Comparison of ENCODE assay signal across 8 mouse cellular contexts in the genomic region with DNA sequence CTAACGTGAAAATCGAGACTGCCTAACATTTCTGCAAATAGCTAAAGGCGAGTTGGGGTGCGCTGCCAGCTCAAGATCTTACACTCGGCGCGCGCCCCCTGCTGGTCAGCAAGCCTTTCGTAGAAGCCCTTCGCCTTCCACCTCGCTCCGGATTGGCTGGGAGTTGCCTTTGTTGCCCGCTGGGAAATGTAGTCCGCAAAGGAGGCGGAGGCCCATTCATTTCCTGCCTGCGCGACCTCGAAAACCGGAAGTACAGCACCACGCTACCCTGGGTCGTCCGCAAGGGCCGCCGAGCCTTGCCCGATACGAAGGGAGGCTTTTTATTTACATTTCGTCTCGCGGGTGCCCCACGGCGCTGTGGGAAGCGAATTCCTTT. TPM values are rescaled to one million over a fixed set of nuclear protein-coding genes. Genes with fewer than 3 reads are reported as not detected.
DNase-seq lines count a peak whose midpoint lies in the region; ATAC-seq and TF ChIP-seq lines count a peak whose summit lies in the region.

No protein-coding gene starts in this region.

- peak; percentile 81 for TF ChIP-seq POLR2A in testis, adult 2 months (IDR thresholded peaks at IDR 0.05; ENCODE audit: control insufficient read depth, low read depth, low read length)

- peaks cover 53% of the 10 kb centered on the region for H3K4me1 ChIP-seq in E14TG2a.4 (replicated peaks; ENCODE audit: low read depth, low read length)
- peaks cover 43% of the 10 kb centered on the region for H3K4me1 ChIP-seq in forebrain, embryonic 12.5 days
- H3K4me1 ChIP-seq in heart, postnatal 0 days (ENCODE audit: control insufficient read depth, insufficient read depth) = peaks cover 27% of the 10 kb centered on the region
- H3K4me1 ChIP-seq in liver, embryonic 16.5 days (ENCODE audit: control insufficient read depth, low read depth, low read length) = peaks cover 37% of the 10 kb centered on the region
- H3K4me1 ChIP-seq in neural tube, embryonic 13.5 days (replicated peaks) = peaks cover 55% of the 10 kb centered on the region
- peaks cover 16% of the 10 kb centered on the region for H3K4me1 ChIP-seq in testis, adult 2 months (ENCODE audit: control insufficient read depth, insufficient read depth, low read length)

- H3K27me3 ChIP-seq in E14TG2a.4 (ENCODE audit: insufficient read depth, low read length) = no peaks in the 10 kb centered on the region
- H3K27me3 ChIP-seq in forebrain, embryonic 12.5 days = no peaks in the 10 kb centered on the region
- no peaks in the 10 kb centered on the region for H3K27me3 ChIP-seq in heart, postnatal 0 days (ENCODE audit: control insufficient read depth, insufficient read depth, low read length)
- H3K27me3 ChIP-seq in liver, embryonic 16.5 days (ENCODE audit: control insufficient read depth, insufficient read depth, low read depth, low read length) = no peaks in the 10 kb centered on the region
- H3K27me3 ChIP-seq in neural tube, embryonic 13.5 days = no peaks in the 10 kb centered on the region
- H3K27me3 ChIP-seq in testis, adult 2 months (ENCODE audit: control insufficient read depth, insufficient read depth, low read length) = no peaks in the 10 kb centered on the region

- H3K4me3 ChIP-seq in E14TG2a.4 (replicated peaks; ENCODE audit: low read length) = peak overlapping the region; percentile 92
- H3K4me3 ChIP-seq in forebrain, embryonic 12.5 days (replicated peaks) = peak overlapping the region; percentile 72
- peak overlapping the region; percentile 78 for H3K4me3 ChIP-seq in heart, postnatal 0 days (ENCODE audit: low read depth, low read length)
- peak overlapping the region; percentile 78 for H3K4me3 ChIP-seq in liver, embryonic 16.5 days (ENCODE audit: low read depth, low read length)
- H3K4me3 ChIP-seq in neural tube, embryonic 13.5 days = peak overlapping the region; percentile 67
- H3K4me3 ChIP-seq in testis, adult 2 months (ENCODE audit: control insufficient read depth, low read depth, low read length) = peak overlapping the region; percentile 95

- peak; percentile 94 for ATAC-seq in forebrain, embryonic 12.5 days (ENCODE audit: low FRiP score)
- peak; percentile 92 for ATAC-seq in heart, postnatal 0 days (ENCODE audit: insufficient read depth, low read depth)
- ATAC-seq in liver, embryonic 16.5 days (ENCODE audit: low read depth) = peak; percentile 89
- ATAC-seq in neural tube, embryonic 13.5 days (ENCODE audit: low read depth) = peak; percentile 94

- peaks cover 34% of the 10 kb centered on the region for H3K36me3 ChIP-seq in E14TG2a.4 (ENCODE audit: insufficient read depth, low read length)
- H3K36me3 ChIP-seq in forebrain, embryonic 12.5 days (replicated peaks) = peaks cover 30% of the 10 kb centered on the region
- peaks cover 24% of the 10 kb centered on the region for H3K36me3 ChIP-seq in heart, postnatal 0 days (replicated peaks; ENCODE audit: control insufficient read depth, insufficient read depth, low read length)
- peaks cover 13% of the 10 kb centered on the region for H3K36me3 ChIP-seq in liver, embryonic 16.5 days (ENCODE audit: control insufficient read depth, insufficient read depth)
- peaks cover 33% of the 10 kb centered on the region for H3K36me3 ChIP-seq in neural tube, embryonic 13.5 days
- no peaks in the 10 kb centered on the region for H3K36me3 ChIP-seq in testis, adult 2 months (ENCODE audit: control insufficient read depth, insufficient read depth, low read length)

- peak; percentile 76 for TF ChIP-seq CTCF in E14TG2a.4 (conservative IDR thresholded peaks at IDR 0.05; ENCODE audit: low read length)
- TF ChIP-seq CTCF in heart, postnatal 0 days (IDR thresholded peaks at IDR 0.05; ENCODE audit: low read depth) = peak; percentile 98
- peak; percentile 96 for TF ChIP-seq CTCF in testis, adult 2 months (IDR thresholded peaks at IDR 0.05; ENCODE audit: control insufficient read depth, insufficient read depth, insufficient replicate concordance, low read depth, low read length)

- peak; percentile 99 for DNase-seq in c-Kit-positive CD71-positive TER-119-positive erythroid progenitor cells, embryonic 14.5 days (ENCODE audit: low spot score)
- DNase-seq in heart, postnatal 0 days (ENCODE audit: low spot score) = peak; percentile 99
- peak; percentile 100 for DNase-seq in kidney, postnatal 4 days

- TF ChIP-seq EP300 in heart, postnatal 0 days (IDR thresholded peaks at IDR 0.05; ENCODE audit: low read depth) = no peak

- peak overlapping the region; percentile 41 for H3K9ac ChIP-seq in forebrain, embryonic 12.5 days
- peak overlapping the region; percentile 53 for H3K9ac ChIP-seq in heart, postnatal 0 days (replicated peaks; ENCODE audit: low read depth, low read length)
- H3K9ac ChIP-seq in liver, embryonic 16.5 days (ENCODE audit: low read depth, low read length) = peak overlapping the region; percentile 73
- peak overlapping the region; percentile 60 for H3K9ac ChIP-seq in neural tube, embryonic 13.5 days

- peak overlapping the region; percentile 60 for H3K4me2 ChIP-seq in forebrain, embryonic 12.5 days
- peak overlapping the region; percentile 78 for H3K4me2 ChIP-seq in heart, postnatal 0 days (ENCODE audit: low read depth, low read length)
- H3K4me2 ChIP-seq in liver, embryonic 16.5 days (ENCODE audit: low read depth, low read length) = peak overlapping the region; percentile 98
- peak overlapping the region; percentile 62 for H3K4me2 ChIP-seq in neural tube, embryonic 13.5 days

- H3K9me3 ChIP-seq in E14TG2a.4 (ENCODE audit: low read length) = no peaks in the 10 kb centered on the region
- H3K9me3 ChIP-seq in forebrain, embryonic 12.5 days = no peaks in the 10 kb centered on the region
- no peaks in the 10 kb centered on the region for H3K9me3 ChIP-seq in heart, postnatal 0 days (replicated peaks; ENCODE audit: control insufficient read depth, low read length)
- no peaks in the 10 kb centered on the region for H3K9me3 ChIP-seq in liver, embryonic 16.5 days (replicated peaks; ENCODE audit: control insufficient read depth, low read length)
- no peaks in the 10 kb centered on the region for H3K9me3 ChIP-seq in neural tube, embryonic 13.5 days

- under 1% methylated on average over 32 of the region's 32 CpGs for WGBS in forebrain, embryonic 12.5 days
- WGBS in heart, postnatal 0 days = under 1% methylated on average over 32 of the region's 32 CpGs
- WGBS in liver, embryonic 16.5 days (ENCODE audit: insufficient replicate concordance) = under 1% methylated on average over 32 of the region's 32 CpGs
- under 1% methylated on average over 32 of the region's 32 CpGs for WGBS in neural tube, embryonic 13.5 days

- peak overlapping the region; percentile 90 for H3K27ac ChIP-seq in forebrain, embryonic 12.5 days
- H3K27ac ChIP-seq in heart, postnatal 0 days (ENCODE audit: low read depth) = peak overlapping the region; percentile 97
- H3K27ac ChIP-seq in liver, embryonic 16.5 days (ENCODE audit: low read length) = peak overlapping the region; percentile 98
- H3K27ac ChIP-seq in neural tube, embryonic 13.5 days (replicated peaks) = peak overlapping the region; percentile 91
- H3K27ac ChIP-seq in testis, adult 2 months (ENCODE audit: control insufficient read depth, insufficient read depth, low read depth, low read length) = peak overlapping the region; percentile 95

RNA-seq across cellular contexts. Expression of a gene that starts 0.8 kb away (rescaled TPM):
- polyA plus RNA-seq in forebrain, embryonic 12.5 days (2016; fragmentation: Nextera tagmentation; extraction: Ambion mirVana) = 18.2 and 20.3 TPM in 2 replicates
- 82.1 and 84.3 TPM in 2 replicates for total RNA-seq in heart, postnatal 0 days (2014; rRNA removed; ENCODE audit: low replicate concordance)
- 29.5 and 37.1 TPM in 2 replicates for polyA plus RNA-seq in heart, postnatal 0 days (2015; fragmentation: Nextera tagmentation; extraction: Ambion mirVana)
- polyA plus RNA-seq in liver, embryonic 16.5 days (2015; fragmentation: Nextera tagmentation; extraction: Ambion mirVana) = 5.2 and 5.7 TPM in 2 replicates
- polyA plus RNA-seq in neural tube, embryonic 13.5 days (2015; fragmentation: Nextera tagmentation; extraction: Ambion mirVana) = 16.6 and 19.1 TPM in 2 replicates
- polyA plus RNA-seq in testis, adult 2 months (2012; rRNA removed) = 5.7 and 7.0 TPM in 2 replicates

RNA-seq across cellular contexts. Expression of a gene that starts 20.7 kb away (rescaled TPM):
- 1.5 and 1.7 TPM in 2 replicates for polyA plus RNA-seq in forebrain, embryonic 12.5 days (2016; fragmentation: Nextera tagmentation; extraction: Ambion mirVana)
- 12.3 and 13.8 TPM in 2 replicates for total RNA-seq in heart, postnatal 0 days (2014; rRNA removed; ENCODE audit: low replicate concordance)
- polyA plus RNA-seq in heart, postnatal 0 days (2015; fragmentation: Nextera tagmentation; extraction: Ambion mirVana) = 4.4 and 4.6 TPM in 2 replicates
- 3.4 and 4.2 TPM in 2 replicates for polyA plus RNA-seq in liver, embryonic 16.5 days (2015; fragmentation: Nextera tagmentation; extraction: Ambion mirVana)
- 1.5 and 1.7 TPM in 2 replicates for polyA plus RNA-seq in neural tube, embryonic 13.5 days (2015; fragmentation: Nextera tagmentation; extraction: Ambion mirVana)
- 3.4 and 3.7 TPM in 2 replicates for polyA plus RNA-seq in testis, adult 2 months (2012; rRNA removed)

RNA-seq across cellular contexts. Expression of a gene that starts 36.8 kb away (rescaled TPM):
- 28.6 and 28.8 TPM in 2 replicates for polyA plus RNA-seq in forebrain, embryonic 12.5 days (2016; fragmentation: Nextera tagmentation; extraction: Ambion mirVana)
- 76.8 and 78.5 TPM in 2 replicates for total RNA-seq in heart, postnatal 0 days (2014; rRNA removed; ENCODE audit: low replicate concordance)
- polyA plus RNA-seq in heart, postnatal 0 days (2015; fragmentation: Nextera tagmentation; extraction: Ambion mirVana) = 70.9 and 73.0 TPM in 2 replicates
- 35.9 and 37.6 TPM in 2 replicates for polyA plus RNA-seq in liver, embryonic 16.5 days (2015; fragmentation: Nextera tagmentation; extraction: Ambion mirVana)
- polyA plus RNA-seq in neural tube, embryonic 13.5 days (2015; fragmentation: Nextera tagmentation; extraction: Ambion mirVana) = 21.5 and 24.7 TPM in 2 replicates
- 21.9 and 22.3 TPM in 2 replicates for polyA plus RNA-seq in testis, adult 2 months (2012; rRNA removed)

RNA-seq across cellular contexts. Expression of a gene that starts 37.1 kb away (rescaled TPM):
- 43.4 and 48.6 TPM in 2 replicates for polyA plus RNA-seq in forebrain, embryonic 12.5 days (2016; fragmentation: Nextera tagmentation; extraction: Ambion mirVana)
- total RNA-seq in heart, postnatal 0 days (2014; rRNA removed; ENCODE audit: low replicate concordance) = 25.9 and 29.0 TPM in 2 replicates
- 12.6 and 13.3 TPM in 2 replicates for polyA plus RNA-seq in heart, postnatal 0 days (2015; fragmentation: Nextera tagmentation; extraction: Ambion mirVana)
- 19.9 and 23.5 TPM in 2 replicates for polyA plus RNA-seq in liver, embryonic 16.5 days (2015; fragmentation: Nextera tagmentation; extraction: Ambion mirVana)
- polyA plus RNA-seq in neural tube, embryonic 13.5 days (2015; fragmentation: Nextera tagmentation; extraction: Ambion mirVana) = 25.7 and 26.3 TPM in 2 replicates
- 12.8 and 15.0 TPM in 2 replicates for polyA plus RNA-seq in testis, adult 2 months (2012; rRNA removed)

RNA-seq across cellular contexts. Expression of a gene that starts 44.2 kb away (rescaled TPM):
- not detected in 2 replicates for polyA plus RNA-seq in forebrain, embryonic 12.5 days (2016; fragmentation: Nextera tagmentation; extraction: Ambion mirVana)
- total RNA-seq in heart, postnatal 0 days (2014; rRNA removed; ENCODE audit: low replicate concordance) = not detected in 2 replicates
- not detected in 2 replicates for polyA plus RNA-seq in heart, postnatal 0 days (2015; fragmentation: Nextera tagmentation; extraction: Ambion mirVana)
- polyA plus RNA-seq in liver, embryonic 16.5 days (2015; fragmentation: Nextera tagmentation; extraction: Ambion mirVana) = not detected in 2 replicates
- polyA plus RNA-seq in neural tube, embryonic 13.5 days (2015; fragmentation: Nextera tagmentation; extraction: Ambion mirVana) = not detected in 2 replicates
- 274 and 296 TPM in 2 replicates for polyA plus RNA-seq in testis, adult 2 months (2012; rRNA removed)

Comparison
In these comparisons a context has a peak if more than half of its experiments do, and no peak if none do; other contexts are left out.
1. Peak in every context shown above with its lines: DNase-seq, ATAC-seq, H3K4me3 ChIP-seq and H3K27ac ChIP-seq.